Mouse (Mus musculus) lung, postnatal 0 days (tissue): ENCODE data around the gene Hspg2. TPM values are rescaled to one million over a fixed set of nuclear protein-coding genes. Genes with fewer than 3 reads are reported as not detected.
A peak's percentile ranks its signal among the peaks of the same experiment; 100 is the strongest.

Source experiments
- ATAC-seq: fragments of 200-750 bp; cut with Nextera tagmentation; 2 replicates; pipeline ENCODE4 v1.8.0; 2017; ENCODE audit warnings: moderate library complexity
- DNase-seq: peaks from one replicate; pipeline ENCODE4 v3.0.0-alpha.2; 2016; ENCODE audit warnings: low spot score
- H3K27ac ChIP-seq: fragments of 300-500 bp; sonication (generic); 2 replicates; pipeline ENCODE4 v1.5.1; 2014; ENCODE audit warnings: antibody characterized with exemption, mild to moderate bottlenecking, low read length, mixed read lengths
- H3K27me3 ChIP-seq: fragments of 300-500 bp; sonication (generic); replicated peaks from 2 replicates; pipeline ENCODE4 v1.6.1; 2014; ENCODE audit warnings: low read length, mixed read lengths; ENCODE audit not compliant: insufficient read depth
- H3K36me3 ChIP-seq: fragments of 300-500 bp; sonication (generic); 2 replicates; pipeline ENCODE4 v1.6.1; 2014; ENCODE audit warnings: low read length, mixed read lengths; ENCODE audit not compliant: insufficient read depth
- H3K4me1 ChIP-seq: fragments of 300-500 bp; sonication (generic); 2 replicates; pipeline ENCODE4 v1.6.1; 2014; ENCODE audit warnings: antibody characterized with exemption, low read depth, low read length, mixed read lengths; ENCODE audit not compliant: insufficient read depth
- H3K4me2 ChIP-seq: fragments of 300-500 bp; sonication (generic); replicated peaks from 2 replicates; pipeline ENCODE4 v1.6.1; 2014; ENCODE audit warnings: low read depth, mild to moderate bottlenecking, low read length, moderate library complexity, mixed read lengths
- H3K4me3 ChIP-seq: fragments of 300-500 bp; sonication (generic); 2 replicates; pipeline ENCODE4 v1.5.1; 2014; ENCODE audit warnings: low read depth, low read length
- H3K9ac ChIP-seq: fragments of 300-500 bp; sonication (generic); replicated peaks from 2 replicates; pipeline ENCODE4 v1.6.1; 2014; ENCODE audit warnings: low read depth, mild to moderate bottlenecking
- H3K9me3 ChIP-seq: fragments of 300-500 bp; sonication (generic); 2 replicates; pipeline ENCODE4 v1.6.1; 2016; ENCODE audit warnings: low read length, mixed read lengths
- CTCF ChIP-seq: IDR thresholded peaks from 2 replicates; pipeline ENCODE4 v1.5.1; 2016; ENCODE audit warnings: antibody characterized with exemption, mild to moderate bottlenecking
- EP300 ChIP-seq: IDR thresholded peaks from 2 replicates; pipeline ENCODE4 v1.6.1; 2016; ENCODE audit warnings: antibody characterized with exemption, mild to moderate bottlenecking, control low read depth
- WGBS: fragments of 180-500 bp; shearing (Covaris S2); extraction: QIAGEN DNeasy Blood & Tissue Kit; methylation state at CpG from one replicate; pipeline ENCODE4 v1.1.7; 2014; 5-methylcytosine and 5-hydroxymethylcytosine counted together
- polyA plus RNA-seq: library from polyadenylated mRNA; unstranded; fragments of >200 nt; fragmentation: Nextera tagmentation; extraction: Ambion mirVana; gene quantifications from 2 replicates; pipeline ENCODE4 v1.2.1, GENCODE M21; 2015

Hspg2 gene
- polyA plus RNA-seq, 1 experiment from 2014 or later = 25.3 TPM

GRCm38 (mm10) chr4:137556673-137557210 is 88.2 kb downstream of the Hspg2 start:
- ATAC-seq = no peak
- TF ChIP-seq EP300 (no peak), CTCF (no peak)
- Histone ChIP-seq H3K27ac (no peak overlapping the region), H3K9ac (no peak overlapping the region), H3K4me2 (no peak overlapping the region), H3K4me1 (no peaks in the 10 kb centered on the region), H3K4me3 (no peak overlapping the region), H3K36me3 (peaks cover 35% of the 10 kb centered on the region), H3K27me3 (no peaks in the 10 kb centered on the region), H3K9me3 (no peaks in the 10 kb centered on the region)
- DNase-seq = no peak
- WGBS = 88% methylated on average over 14 of the region's 16 CpGs

GRCm38 (mm10) chr4:137569873-137570272 is 101.3 kb downstream of the Hspg2 start:
- Histone ChIP-seq H3K9ac (no peak overlapping the region), H3K4me2 (no peak overlapping the region), H3K4me1 (no peaks in the 10 kb centered on the region), H3K4me3 (no peak overlapping the region), H3K9me3 (no peaks in the 10 kb centered on the region), H3K27me3 (no peaks in the 10 kb centered on the region), H3K36me3 (peaks cover 9% of the 10 kb centered on the region; the same call in 1 of the 2 replicates), H3K27ac (no peak overlapping the region)
- ATAC-seq = no peak
- TF ChIP-seq CTCF (no peak), EP300 (no peak)
- DNase-seq = no peak
- 65% methylated on average over 9 of the region's 9 CpGs for WGBS

GRCm38 (mm10) chr4:137574469-137574868 is 105.9 kb downstream of the Hspg2 start, which contains the start of gene Ldlrad2:
Ldlrad2 (minus strand) TSS chr4:137574569.
- 80% methylated on average over 10 of the region's 10 CpGs for WGBS
- H3K4me3 ChIP-seq = no peak within 1 kb of the TSS

GRCm38 (mm10) chr4:137577486-137577885 is 108.9 kb downstream of the Hspg2 start:
- no peak overlapping the region for H3K9ac ChIP-seq
- 0 out of 2 replicates have a peak, but pooled peaks cover 3% of the 10 kb centered on the region for H3K27me3 ChIP-seq
- H3K9me3 ChIP-seq = no peaks in the 10 kb centered on the region
- WGBS = 96% methylated on average over 12 of the region's 12 CpGs
- DNase-seq (no peak), ATAC-seq (no peak)
- TF ChIP-seq CTCF = no peak
- no peak for TF ChIP-seq EP300
- no peak overlapping the region for H3K4me2 ChIP-seq
- H3K27ac ChIP-seq = no peak overlapping the region
- no peak overlapping the region for H3K4me3 ChIP-seq
- no peaks in the 10 kb centered on the region for H3K36me3 ChIP-seq
- peaks cover 3% of the 10 kb centered on the region; the same call in 1 of the 2 replicates for H3K4me1 ChIP-seq

More at GRCm38 (mm10) chr4:137574469-137574868, 105.9 kb downstream of the Hspg2 start, which contains the start of gene Ldlrad2:
- no peak for ATAC-seq
- H3K9me3 ChIP-seq = no peaks in the 10 kb centered on the region
- no peak for DNase-seq
- no peak within 1 kb of the TSS for H3K27ac ChIP-seq
- 0 out of 2 replicates have a peak, but pooled peaks cover 3% of the 10 kb centered on the region for H3K27me3 ChIP-seq
- peaks cover 3% of the 10 kb centered on the region; the same call in 1 of the 2 replicates for H3K36me3 ChIP-seq
- H3K4me2 ChIP-seq = no peak within 1 kb of the TSS
- H3K9ac ChIP-seq = no peak within 1 kb of the TSS
- TF ChIP-seq CTCF (no peak), EP300 (no peak)
- peaks cover 3% of the 10 kb centered on the region; the same call in 1 of the 2 replicates for H3K4me1 ChIP-seq

- WGBS = 4% methylated on average over 39 of the region's 39 CpGs
- Histone ChIP-seq H3K27me3 (0 out of 2 replicates have a peak, but pooled peaks cover 3% of the 10 kb centered on the region), H3K9me3 (no peaks in the 10 kb centered on the region), H3K36me3 (no peaks in the 10 kb centered on the region), H3K9ac (no peak overlapping the region), H3K4me1 (peaks cover 3% of the 10 kb centered on the region; the same call in 1 of the 2 replicates), H3K27ac (no peak overlapping the region), H3K4me3 (peak overlapping the region; percentile 19; the same call in 1 of the 2 replicates), H3K4me2 (peak overlapping the region; percentile 42)
- ATAC-seq (peak; percentile 60), DNase-seq (peak; percentile 57)
- TF ChIP-seq CTCF (peak; percentile 84), EP300 (no peak)
Measured at GRCm38 (mm10) chr4:137578181-137578845, 109.7 kb downstream of the Hspg2 start.

- Histone ChIP-seq H3K9me3 (no peaks in the 10 kb centered on the region), H3K9ac (no peak overlapping the region), H3K27me3 (0 out of 2 replicates have a peak, but pooled peaks cover 3% of the 10 kb centered on the region), H3K27ac (no peak overlapping the region), H3K4me1 (peaks cover 3% of the 10 kb centered on the region; the same call in 1 of the 2 replicates), H3K4me3 (no peak overlapping the region), H3K4me2 (no peak overlapping the region), H3K36me3 (no peaks in the 10 kb centered on the region)
- WGBS = 34% methylated on average over 4 of the region's 4 CpGs
- TF ChIP-seq CTCF (no peak), EP300 (peak; percentile 23; the same call in 1 of the 2 replicates)
- DNase-seq (peak; percentile 78), ATAC-seq (peak; percentile 61; the same call in 1 of the 2 replicates)
Measured at GRCm38 (mm10) chr4:137579789-137580188, 111.2 kb downstream of the Hspg2 start.
